Mouse (Mus musculus) C2C12 (cell line): ENCODE data around the gene Ptgr1.

Source experiments
- CTCF ChIP-seq: IDR thresholded peaks from one replicate; pipeline ENCODE4 v1.5.1; 2011; ENCODE audit not compliant: control insufficient read depth, insufficient read depth, insufficient read length
- USF1 ChIP-seq: IDR thresholded peaks from one replicate; pipeline ENCODE4 v1.6.1; 2011; ENCODE audit warnings: low read depth, mild to moderate bottlenecking, control low read depth, moderate library complexity

GRCm38 (mm10) chr4:58981421-58981820, 5.5 kb downstream of the Ptgr1 start:
- TF ChIP-seq CTCF (no peak), USF1 (no peak)
